Mouse (Mus musculus): ENCODE measurements around the gene Spats2l. TPM values are rescaled to one million over a fixed set of nuclear protein-coding genes. Genes with fewer than 3 reads are reported as not detected.

Gene Spats2l
- polyA plus RNA-seq, 2 experiments: 2.8 to 7.6 TPM

DNA sequence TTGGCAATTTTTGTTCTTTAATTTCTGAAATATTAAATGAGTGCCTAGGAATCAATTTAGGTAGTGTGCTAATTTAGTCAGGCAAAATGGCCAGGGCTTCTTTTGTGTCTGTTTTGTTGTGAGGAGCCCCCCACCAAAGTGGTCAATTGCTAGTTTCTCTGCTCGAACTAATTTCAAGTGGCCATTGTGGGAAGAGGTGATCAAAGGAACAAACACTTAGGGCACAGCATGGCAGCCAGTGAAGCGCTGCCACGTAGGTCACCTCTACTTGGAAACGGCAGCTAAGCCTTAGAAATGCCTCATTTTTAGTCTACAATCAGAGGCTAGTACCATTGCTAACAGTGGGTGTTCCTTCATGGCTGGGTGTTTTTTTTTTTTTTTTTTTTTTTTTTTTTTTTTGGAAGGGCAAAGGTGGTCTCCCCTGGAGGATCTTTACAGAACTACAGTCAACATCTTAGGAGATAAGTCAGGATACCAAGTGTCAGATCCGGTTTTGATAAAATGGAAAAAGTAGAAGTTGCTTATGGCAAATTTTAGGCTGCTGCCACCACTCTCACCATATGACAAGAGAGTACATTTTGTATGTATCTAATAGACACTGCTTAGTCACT lies 2.8 kb downstream of the Spats2l start:
- no peak overlapping the region for H3K4me2 ChIP-seq (ENCODE audit: low read depth)
- ATAC-seq (ENCODE audit: insufficient read depth): no peak
- no peak overlapping the region for H3K9ac ChIP-seq (replicated peaks)
- no peak for TF ChIP-seq CTCF (IDR thresholded peaks at IDR 0.05; ENCODE audit: low read depth)
- no peak for TF ChIP-seq EP300 (IDR thresholded peaks at IDR 0.05; ENCODE audit: low read depth)
- DNase-seq (ENCODE audit: low read depth in 3 of 3, low spot score in 3 of 3): no peak
- H3K4me3 ChIP-seq (ENCODE audit: insufficient read depth in 1 of 2, low read depth in 2 of 2, low read length in 2 of 2): no peak overlapping the region
- 0 out of 4 replicates have a peak, but pooled peaks cover 0 to 2% of the 10 kb centered on the region in 2 experiments for H3K4me1 ChIP-seq (replicated peaks; ENCODE audit: control insufficient read depth in 2 of 2, insufficient read depth in 2 of 2, low read length in 1 of 2)
- 36% methylated on average over 5 of the region's 5 CpGs for WGBS (ENCODE audit: insufficient replicate concordance)
- no peaks in the 10 kb centered on the region for H3K9me3 ChIP-seq (ENCODE audit: control insufficient read depth, low read length)
- H3K27me3 ChIP-seq (ENCODE audit: control insufficient read depth, insufficient read depth, low read length): peaks cover 27% of the 10 kb centered on the region
- H3K36me3 ChIP-seq (replicated peaks; ENCODE audit: control insufficient read depth, insufficient read depth, low read depth): no peaks in the 10 kb centered on the region
- no peak overlapping the region for H3K27ac ChIP-seq

DNA sequence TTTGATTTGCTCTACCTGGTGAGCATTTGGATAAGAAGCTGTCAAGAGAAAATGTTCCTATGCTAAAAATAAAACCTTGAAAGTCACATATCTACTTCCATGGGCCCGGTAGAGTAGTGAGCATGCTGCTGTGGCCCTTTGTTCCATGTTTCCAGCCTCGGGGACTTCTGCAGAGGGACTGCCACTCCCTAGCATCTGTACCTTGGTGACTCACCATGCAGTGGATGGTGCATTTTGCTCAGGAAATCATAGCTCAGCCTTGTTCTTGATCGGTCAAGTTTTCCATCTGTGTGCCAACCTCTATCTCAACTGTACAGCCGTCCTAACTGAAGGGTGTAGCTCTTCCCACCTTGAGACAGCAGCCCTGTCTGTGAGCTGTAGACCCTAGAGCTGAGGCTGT lies 10.3 kb downstream of the Spats2l start:
- Histone ChIP-seq H3K9ac (replicated peaks) (no peak overlapping the region), H3K4me3 (ENCODE audit: insufficient read depth in 1 of 2, low read depth in 2 of 2, low read length in 2 of 2) (no peak overlapping the region), H3K4me1 (replicated peaks; ENCODE audit: control insufficient read depth in 2 of 2, insufficient read depth in 2 of 2, low read length in 1 of 2) (no peaks in the 10 kb centered on the region), H3K27ac (no peak overlapping the region), H3K36me3 (replicated peaks; ENCODE audit: control insufficient read depth, insufficient read depth, low read depth) (no peaks in the 10 kb centered on the region), H3K27me3 (ENCODE audit: control insufficient read depth, insufficient read depth, low read length) (no peaks in the 10 kb centered on the region), H3K4me2 (ENCODE audit: low read depth) (no peak overlapping the region), H3K9me3 (ENCODE audit: control insufficient read depth, low read length) (no peaks in the 10 kb centered on the region)
- TF ChIP-seq EP300 (IDR thresholded peaks at IDR 0.05; ENCODE audit: low read depth): no peak
- no peak for TF ChIP-seq CTCF (IDR thresholded peaks at IDR 0.05; ENCODE audit: low read depth)
- DNase-seq (ENCODE audit: low read depth in 3 of 3, low spot score in 3 of 3) (no peak), ATAC-seq (ENCODE audit: insufficient read depth) (no peak)
- WGBS (ENCODE audit: insufficient replicate concordance): 49% methylated on average over 4 of the region's 4 CpGs

DNA sequence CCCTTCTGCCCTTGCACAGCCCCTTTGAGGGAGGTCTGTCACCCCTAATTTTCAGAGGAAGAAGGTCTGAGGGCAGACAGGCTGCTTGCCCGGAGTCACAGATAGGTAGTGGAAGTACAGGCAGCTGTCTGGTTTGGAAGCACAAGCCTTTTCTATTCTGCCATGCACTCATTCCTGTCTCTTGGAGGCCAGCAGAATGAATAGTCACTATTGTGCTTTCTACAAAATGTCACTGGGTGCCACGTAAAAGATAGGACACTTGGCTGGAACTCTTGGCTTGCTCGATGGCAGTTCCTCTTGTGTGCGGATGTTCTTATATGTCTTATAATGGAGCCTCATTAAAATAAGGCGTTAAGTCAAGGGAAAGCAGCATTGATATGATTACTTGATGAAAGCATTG lies 15.9 kb downstream of the Spats2l start:
- Histone ChIP-seq H3K27me3 (ENCODE audit: control insufficient read depth, insufficient read depth, low read length) (no peaks in the 10 kb centered on the region), H3K9ac (replicated peaks) (no peak overlapping the region), H3K27ac (no peak overlapping the region), H3K36me3 (replicated peaks; ENCODE audit: control insufficient read depth, insufficient read depth, low read depth) (no peaks in the 10 kb centered on the region), H3K4me1 (replicated peaks; ENCODE audit: control insufficient read depth in 2 of 2, insufficient read depth in 2 of 2, low read length in 1 of 2) (no peaks in the 10 kb centered on the region), H3K4me2 (ENCODE audit: low read depth) (no peak overlapping the region), H3K4me3 (ENCODE audit: insufficient read depth in 1 of 2, low read depth in 2 of 2, low read length in 2 of 2) (no peak overlapping the region), H3K9me3 (ENCODE audit: control insufficient read depth, low read length) (no peaks in the 10 kb centered on the region)
- no peak for DNase-seq (ENCODE audit: low read depth in 3 of 3, low spot score in 3 of 3)
- WGBS (ENCODE audit: insufficient replicate concordance): 77% methylated on average over 5 of the region's 5 CpGs
- TF ChIP-seq EP300 (IDR thresholded peaks at IDR 0.05; ENCODE audit: low read depth): no peak
- no peak for TF ChIP-seq CTCF (IDR thresholded peaks at IDR 0.05; ENCODE audit: low read depth)
- ATAC-seq (ENCODE audit: insufficient read depth): no peak

DNA sequence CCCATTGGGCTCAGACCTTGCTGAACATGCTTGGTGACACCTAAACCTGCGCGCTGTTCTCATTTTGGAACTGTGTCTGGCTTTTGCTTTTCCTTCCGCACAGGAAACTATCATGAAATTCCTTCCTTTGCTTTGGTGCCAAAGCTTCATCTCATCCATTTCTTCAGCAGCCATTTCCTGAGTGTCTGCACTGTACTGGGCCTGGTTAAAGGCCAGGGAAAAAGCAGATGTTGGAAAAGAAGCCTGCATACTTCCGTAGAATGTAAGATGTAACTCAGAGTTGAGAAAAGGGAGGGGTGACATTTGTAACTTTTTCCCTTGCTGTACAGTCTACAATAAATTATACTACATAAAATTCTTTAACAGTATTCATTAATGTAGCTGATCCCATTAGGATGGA lies 18.2 kb downstream of the Spats2l start:
- H3K9me3 ChIP-seq (ENCODE audit: control insufficient read depth, low read length): no peaks in the 10 kb centered on the region
- no peak overlapping the region for H3K4me3 ChIP-seq (ENCODE audit: insufficient read depth in 1 of 2, low read depth in 2 of 2, low read length in 2 of 2)
- no peak overlapping the region for H3K9ac ChIP-seq (replicated peaks)
- DNase-seq (ENCODE audit: low read depth in 3 of 3, low spot score in 3 of 3) (no peak), ATAC-seq (ENCODE audit: insufficient read depth) (no peak)
- H3K4me1 ChIP-seq (replicated peaks; ENCODE audit: control insufficient read depth in 2 of 2, insufficient read depth in 2 of 2, low read length in 1 of 2): no peaks in the 10 kb centered on the region
- no peak overlapping the region for H3K4me2 ChIP-seq (ENCODE audit: low read depth)
- no peak for TF ChIP-seq CTCF (IDR thresholded peaks at IDR 0.05; ENCODE audit: low read depth)
- TF ChIP-seq EP300 (IDR thresholded peaks at IDR 0.05; ENCODE audit: low read depth): no peak
- no peaks in the 10 kb centered on the region for H3K36me3 ChIP-seq (replicated peaks; ENCODE audit: control insufficient read depth, insufficient read depth, low read depth)
- no peaks in the 10 kb centered on the region for H3K27me3 ChIP-seq (ENCODE audit: control insufficient read depth, insufficient read depth, low read length)
- no peak overlapping the region for H3K27ac ChIP-seq
- WGBS (ENCODE audit: insufficient replicate concordance): 70% methylated on average over 4 of the region's 4 CpGs

DNA sequence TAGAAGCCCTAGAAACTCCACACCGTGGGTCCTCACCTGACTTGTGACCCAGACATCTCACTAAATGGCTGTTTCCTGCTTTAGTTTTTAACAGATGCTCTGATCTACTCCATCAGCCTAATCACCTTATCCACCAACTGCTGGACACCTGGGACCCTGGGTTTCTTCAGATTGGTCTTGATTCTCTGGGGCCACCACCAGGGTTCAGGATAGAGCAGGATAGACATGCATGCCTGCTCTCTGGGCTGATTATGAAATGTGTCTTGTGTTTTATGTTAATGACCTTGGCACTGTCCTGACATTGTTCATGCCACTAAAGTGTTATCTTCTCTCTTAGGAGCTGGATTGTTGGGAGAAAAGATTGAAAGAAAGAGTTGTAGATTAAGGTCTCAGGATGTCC lies 21.9 kb downstream of the Spats2l start:
- no peak for TF ChIP-seq CTCF (IDR thresholded peaks at IDR 0.05; ENCODE audit: low read depth)
- no peak for TF ChIP-seq EP300 (IDR thresholded peaks at IDR 0.05; ENCODE audit: low read depth)
- Histone ChIP-seq H3K4me1 (replicated peaks; ENCODE audit: control insufficient read depth in 2 of 2, insufficient read depth in 2 of 2, low read length in 1 of 2) (no peaks in the 10 kb centered on the region), H3K4me2 (ENCODE audit: low read depth) (no peak overlapping the region), H3K9me3 (ENCODE audit: control insufficient read depth, low read length) (no peaks in the 10 kb centered on the region), H3K9ac (replicated peaks) (no peak overlapping the region), H3K4me3 (ENCODE audit: insufficient read depth in 1 of 2, low read depth in 2 of 2, low read length in 2 of 2) (no peak overlapping the region), H3K36me3 (replicated peaks; ENCODE audit: control insufficient read depth, insufficient read depth, low read depth) (no peaks in the 10 kb centered on the region), H3K27me3 (ENCODE audit: control insufficient read depth, insufficient read depth, low read length) (no peaks in the 10 kb centered on the region), H3K27ac (no peak overlapping the region)
- DNase-seq (ENCODE audit: low read depth in 3 of 3, low spot score in 3 of 3): no peak
- 61% methylated on average over 1 of the region's 1 CpGs for WGBS (ENCODE audit: insufficient replicate concordance)
- no peak for ATAC-seq (ENCODE audit: insufficient read depth)

Data from liver, embryonic 14.5 days (tissue).